Mouse (Mus musculus): ENCODE measurements at regions not wholly inside any gene's neighbourhood (a gene's known extent, or its start where the extent isn't known, plus 50 kb on each side); places are given as distances from the start of the nearest gene placed in this dataset.
A peak's percentile ranks its signal among the peaks of the same experiment; 100 is the strongest.

DNA sequence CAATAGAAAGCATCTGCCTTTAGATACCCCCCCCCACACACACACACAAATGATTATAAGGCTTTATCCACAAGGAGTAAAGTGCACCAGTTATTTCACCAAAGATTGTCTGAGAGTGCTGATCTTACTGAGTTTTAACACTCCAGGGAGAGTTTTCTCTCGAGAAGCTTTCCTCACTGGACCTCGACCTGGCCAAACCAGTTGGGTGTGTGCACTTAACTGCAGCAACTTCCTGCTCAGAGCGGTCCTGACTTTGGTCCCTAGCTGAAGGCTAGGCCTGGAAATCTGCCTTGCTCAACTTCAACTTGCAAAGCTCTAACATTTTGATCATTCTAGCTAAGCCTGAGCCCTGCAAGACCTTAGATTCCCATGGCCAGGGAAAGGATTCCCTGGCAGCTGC lies 549.3 kb downstream of the Ankrd7 start:
- DNase-seq (ENCODE audit: low spot score): peak; percentile 2

DNA sequence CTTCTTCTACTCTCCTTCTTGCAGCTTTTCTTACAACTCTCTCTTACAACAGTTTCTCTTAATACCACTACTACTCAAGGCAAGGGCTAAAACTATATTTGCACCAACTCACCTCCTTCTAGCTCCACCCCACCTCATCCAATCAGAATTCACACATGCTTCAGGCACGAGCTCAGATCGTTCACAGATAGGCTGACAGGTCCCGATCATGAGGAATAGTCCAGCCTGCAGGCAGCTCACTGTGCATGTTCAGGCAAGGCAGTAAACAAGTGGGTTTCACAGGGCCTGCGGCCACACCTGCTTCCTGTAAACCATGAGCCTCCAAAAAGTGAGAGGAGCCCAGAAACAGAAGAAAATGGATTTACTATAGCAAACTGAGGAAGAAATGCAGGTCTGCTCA lies 590.9 kb downstream of the Ankrd7 start:
- no peak for DNase-seq (ENCODE audit: low spot score)
